Mouse (Mus musculus): ENCODE measurements around the gene Elmo3. TPM values are rescaled to one million over a fixed set of nuclear protein-coding genes. Genes with fewer than 3 reads are reported as not detected.

The Elmo3 gene
- polyA plus RNA-seq, 1 experiment from 2014 or later, result 18.3 TPM

DNA sequence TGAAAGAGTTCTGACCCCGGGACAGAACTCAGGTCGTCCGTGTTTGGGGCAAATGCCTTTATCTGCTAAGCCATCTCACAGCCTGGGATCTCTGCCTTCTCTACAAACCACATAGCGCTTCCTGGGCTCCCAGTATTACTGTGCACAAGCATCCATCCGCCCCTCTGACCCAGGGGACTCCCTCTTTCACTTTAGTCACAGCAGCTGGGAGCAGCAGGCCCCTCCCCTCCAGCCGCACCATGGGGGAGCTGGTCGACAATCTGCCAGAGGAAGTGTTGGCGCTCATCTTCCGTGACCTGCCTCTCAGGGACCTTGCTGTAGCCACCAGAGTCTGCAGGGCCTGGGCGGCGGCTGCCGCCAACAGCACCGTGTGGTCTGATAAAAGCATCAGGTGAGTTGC is 38.6 kb upstream of the Elmo3 start:
- H3K4me3 ChIP-seq (replicated peaks), result no peak overlapping the region
- H3K27ac ChIP-seq, result no peak overlapping the region
- WGBS, result 42% methylated on average over 13 of the region's 13 CpGs
- H3K36me3 ChIP-seq, result no peaks in the 10 kb centered on the region
- H3K9me3 ChIP-seq, result no peaks in the 10 kb centered on the region
- peaks cover 49% of the 10 kb centered on the region for H3K27me3 ChIP-seq (replicated peaks)
- H3K9ac ChIP-seq, result no peak overlapping the region
- H3K4me2 ChIP-seq (replicated peaks), result no peak overlapping the region
- peaks cover 36% of the 10 kb centered on the region for H3K4me1 ChIP-seq (replicated peaks)
- ATAC-seq, result no peak

DNA sequence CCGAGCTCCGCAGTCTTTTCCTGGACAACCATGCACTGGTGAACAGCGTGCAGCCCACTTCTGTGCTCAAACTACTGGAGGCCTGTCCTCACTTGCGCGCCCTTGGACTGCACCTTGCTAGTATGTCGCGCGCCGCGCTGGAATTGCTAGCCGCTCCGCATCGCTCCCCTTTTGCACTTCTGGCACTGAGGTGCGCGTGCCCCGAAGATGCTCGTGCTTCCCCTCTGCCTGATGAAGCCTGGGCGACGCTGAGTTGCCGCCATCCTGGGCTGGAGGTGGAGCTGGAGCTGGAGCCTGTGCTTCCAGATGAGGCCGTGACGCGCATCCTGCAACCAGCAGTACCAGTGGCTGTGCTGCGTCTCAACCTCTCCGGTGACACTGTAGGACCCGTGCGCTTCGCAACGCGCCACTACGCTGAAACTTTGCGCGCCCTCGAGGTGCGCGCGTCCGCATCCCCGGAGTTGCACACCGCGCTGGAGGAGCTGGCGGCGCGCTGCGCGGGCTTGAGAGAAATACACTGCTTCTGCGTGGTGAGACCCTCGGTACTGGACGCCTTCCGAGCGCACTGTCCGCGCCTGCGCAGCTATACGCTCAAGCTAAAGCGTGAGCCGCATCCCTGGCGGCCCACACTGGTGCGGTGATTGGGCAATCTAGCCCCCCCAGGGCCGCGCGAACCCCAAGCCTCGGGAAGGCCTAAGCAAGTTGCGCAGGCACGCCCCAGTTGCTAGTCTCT is 36.9 kb upstream of the Elmo3 start:
- H3K4me1 ChIP-seq (replicated peaks), result peaks cover 34% of the 10 kb centered on the region
- ATAC-seq, result peak; percentile 11; the same call in 1 of the 2 replicates

DNA sequence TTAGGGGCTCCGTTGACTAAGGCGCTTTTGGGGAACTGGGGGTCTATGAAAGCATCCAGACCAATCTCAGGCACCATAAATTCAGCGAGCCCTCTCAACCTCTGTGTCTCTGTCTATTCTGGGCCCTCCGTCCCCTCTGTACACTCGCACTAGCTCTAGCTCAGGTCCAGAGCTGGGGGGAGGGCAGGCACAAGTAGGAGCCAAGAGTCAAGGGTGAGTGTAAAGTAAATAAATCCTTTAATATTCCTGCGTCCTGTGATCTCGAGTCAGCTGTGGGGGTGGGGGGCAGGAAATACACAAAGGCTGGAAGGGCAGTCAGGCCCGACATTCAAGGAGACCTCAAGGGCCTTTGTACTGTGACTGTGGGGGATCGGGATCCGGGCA is 36.3 kb upstream of the Elmo3 start:
- Histone ChIP-seq H3K36me3 (no peaks in the 10 kb centered on the region), H3K27ac (no peak overlapping the region), H3K4me1 (replicated peaks) (peaks cover 34% of the 10 kb centered on the region), H3K9me3 (no peaks in the 10 kb centered on the region), H3K4me2 (replicated peaks) (peak overlapping the region; percentile 90), H3K4me3 (replicated peaks) (peak overlapping the region; percentile 41), H3K9ac (peak overlapping the region; percentile 17), H3K27me3 (replicated peaks) (peaks cover 64% of the 10 kb centered on the region)
- ATAC-seq, result 0 out of 2 replicates have a peak, but pooled peaks have one; percentile 9
- WGBS, result 7% methylated on average over 10 of the region's 10 CpGs

More for the DNA sequence above, 36.9 kb upstream of the Elmo3 start:
- 3% methylated on average over 65 of the region's 65 CpGs for WGBS
- peak overlapping the region; percentile 90 for H3K4me2 ChIP-seq (replicated peaks)
- H3K9ac ChIP-seq, result peak overlapping the region; percentile 17
- H3K27ac ChIP-seq, result no peak overlapping the region
- peaks cover 60% of the 10 kb centered on the region for H3K27me3 ChIP-seq (replicated peaks)
- no peaks in the 10 kb centered on the region for H3K36me3 ChIP-seq
- H3K9me3 ChIP-seq, result no peaks in the 10 kb centered on the region
- peak overlapping the region; percentile 41 for H3K4me3 ChIP-seq (replicated peaks)

DNA sequence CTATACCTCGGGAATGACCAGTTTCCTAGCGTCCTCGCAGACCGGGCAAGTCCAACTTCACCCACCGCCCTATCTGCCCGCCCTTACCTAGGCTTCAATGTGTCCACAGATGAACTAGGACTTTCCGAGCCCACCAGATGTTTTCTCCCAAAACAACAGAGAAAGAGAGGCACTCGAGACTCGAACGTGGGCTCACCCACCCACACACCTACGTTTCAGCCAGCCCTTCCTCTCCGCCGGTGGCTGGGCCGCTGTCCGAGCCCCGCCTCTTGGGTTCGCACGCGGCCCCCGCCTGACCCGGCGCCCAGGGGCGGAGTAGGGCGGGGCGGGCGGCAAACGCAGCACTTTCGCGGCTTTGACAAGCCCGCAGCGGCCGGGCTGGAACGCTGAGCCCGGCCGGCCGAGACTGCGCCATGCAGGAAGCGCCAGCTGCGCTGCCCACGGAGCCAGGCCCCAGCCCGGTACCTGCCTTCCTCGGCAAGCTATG is 35.9 kb upstream of the Elmo3 start, which contains the start of gene Hsf4:
Gene Hsf4 (plus strand): TSS at position 341 of the 487 bp plus-strand sequence.
- Histone ChIP-seq H3K4me2 (replicated peaks) (peak within 1 kb of the TSS; percentile 90), H3K36me3 (no peaks in the 10 kb centered on the region), H3K4me1 (replicated peaks) (peaks cover 34% of the 10 kb centered on the region), H3K9ac (peak within 1 kb of the TSS; percentile 40), H3K27ac (no peak within 1 kb of the TSS), H3K27me3 (replicated peaks) (peaks cover 68% of the 10 kb centered on the region), H3K4me3 (replicated peaks) (peak within 1 kb of the TSS; percentile 41), H3K9me3 (no peaks in the 10 kb centered on the region)
- WGBS, result 2% methylated on average over 42 of the region's 42 CpGs
- ATAC-seq, result peak; percentile 57

DNA sequence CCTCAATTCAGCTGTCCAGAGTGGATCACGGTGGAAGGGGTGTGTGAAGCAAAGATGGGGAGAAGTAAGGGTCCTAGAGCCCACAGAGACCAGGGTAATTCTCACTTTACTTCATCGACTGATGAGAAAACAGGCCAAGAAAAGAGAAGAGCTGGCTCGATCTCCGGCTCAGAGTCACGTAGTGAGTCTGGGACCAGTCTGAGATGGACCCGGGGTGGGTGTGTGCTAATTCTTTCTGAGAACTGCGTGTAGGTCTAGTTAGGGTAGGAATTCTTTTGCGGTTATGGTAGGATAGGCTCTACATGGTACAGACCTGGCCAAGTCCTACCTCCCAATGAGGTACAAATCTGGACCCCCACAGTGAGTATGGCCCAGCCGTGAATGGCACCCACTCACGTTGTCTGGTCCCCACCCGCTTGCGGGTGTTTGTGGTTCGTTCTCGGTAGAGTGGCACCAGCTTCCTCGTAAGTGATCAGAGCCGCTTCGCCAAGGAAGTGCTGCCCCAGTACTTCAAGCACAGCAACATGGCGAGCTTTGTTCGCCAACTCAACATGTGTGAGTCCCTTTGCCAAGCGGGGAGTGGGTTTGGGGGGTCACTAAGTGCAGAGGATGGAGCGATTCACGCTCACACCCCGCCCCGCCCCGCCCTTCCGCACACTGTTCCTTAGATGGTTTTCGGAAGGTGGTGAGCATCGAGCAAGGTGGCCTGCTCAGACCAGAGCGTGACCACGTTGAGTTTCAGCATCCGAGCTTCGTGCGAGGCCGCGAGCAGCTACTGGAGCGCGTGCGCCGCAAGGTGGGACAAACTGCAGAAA is 35.1 kb upstream of the Elmo3 start:
- 4% methylated on average over 39 of the region's 39 CpGs for WGBS
- H3K36me3 ChIP-seq, result no peaks in the 10 kb centered on the region
- no peak overlapping the region for H3K27ac ChIP-seq
- peak overlapping the region; percentile 40 for H3K9ac ChIP-seq
- peak overlapping the region; percentile 90 for H3K4me2 ChIP-seq (replicated peaks)
- peak overlapping the region; percentile 41 for H3K4me3 ChIP-seq (replicated peaks)
- peaks cover 77% of the 10 kb centered on the region for H3K27me3 ChIP-seq (replicated peaks)
- no peaks in the 10 kb centered on the region for H3K9me3 ChIP-seq
- no peak for ATAC-seq
- H3K4me1 ChIP-seq (replicated peaks), result peaks cover 31% of the 10 kb centered on the region

DNA sequence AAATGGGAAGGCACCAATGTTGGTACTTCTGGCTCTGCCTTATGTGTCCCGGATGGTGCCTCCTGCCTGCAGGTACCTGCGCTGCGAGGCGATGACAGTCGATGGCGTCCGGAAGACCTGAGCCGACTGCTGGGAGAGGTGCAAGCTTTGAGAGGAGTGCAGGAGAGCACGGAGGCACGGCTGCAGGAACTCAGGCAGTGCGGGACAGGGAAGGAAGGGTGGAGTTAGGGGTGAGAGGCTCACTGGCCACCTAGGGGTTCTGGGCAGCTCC is 34.5 kb upstream of the Elmo3 start:
- peak overlapping the region; percentile 31 for H3K4me2 ChIP-seq (replicated peaks)
- 0 out of 2 replicates have a peak overlapping the region, but pooled peaks have one; percentile 6 for H3K4me3 ChIP-seq (replicated peaks)
- H3K27ac ChIP-seq, result no peak overlapping the region
- H3K9ac ChIP-seq, result no peak overlapping the region
- H3K27me3 ChIP-seq (replicated peaks), result peaks cover 82% of the 10 kb centered on the region
- H3K36me3 ChIP-seq, result no peaks in the 10 kb centered on the region
- ATAC-seq, result no peak
- under 1% methylated on average over 11 of the region's 11 CpGs for WGBS
- H3K4me1 ChIP-seq (replicated peaks), result peaks cover 36% of the 10 kb centered on the region
- H3K9me3 ChIP-seq, result no peaks in the 10 kb centered on the region

DNA sequence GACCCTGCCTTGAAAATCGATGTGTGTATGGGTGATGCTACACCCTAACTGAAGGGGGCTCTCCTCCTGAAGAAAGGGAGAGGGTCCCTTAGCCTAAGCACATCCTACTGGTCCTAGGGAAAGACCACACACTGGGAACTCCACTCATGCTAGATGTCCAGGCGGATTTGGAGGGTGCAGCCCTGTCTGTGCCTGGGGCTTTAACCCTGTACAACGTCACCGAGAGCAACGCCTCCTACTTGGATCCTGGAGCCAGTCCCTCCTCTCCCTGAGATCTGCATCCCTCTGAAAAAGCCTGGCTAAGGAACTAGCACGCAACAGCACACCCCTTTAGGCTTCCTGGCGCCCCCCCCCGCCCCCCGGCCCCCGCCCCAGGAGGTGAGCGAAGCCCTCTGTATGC is 30.0 kb upstream of the Elmo3 start:
- Histone ChIP-seq H3K27ac (no peak overlapping the region), H3K4me3 (replicated peaks) (peak overlapping the region; percentile 43; the same call in 1 of the 2 replicates), H3K27me3 (replicated peaks) (peaks cover 87% of the 10 kb centered on the region), H3K9me3 (no peaks in the 10 kb centered on the region), H3K36me3 (no peaks in the 10 kb centered on the region), H3K4me1 (replicated peaks) (peaks cover 29% of the 10 kb centered on the region), H3K9ac (no peak overlapping the region), H3K4me2 (replicated peaks) (peak overlapping the region; percentile 84)
- ATAC-seq, result no peak
- 10% methylated on average over 11 of the region's 11 CpGs for WGBS

DNA sequence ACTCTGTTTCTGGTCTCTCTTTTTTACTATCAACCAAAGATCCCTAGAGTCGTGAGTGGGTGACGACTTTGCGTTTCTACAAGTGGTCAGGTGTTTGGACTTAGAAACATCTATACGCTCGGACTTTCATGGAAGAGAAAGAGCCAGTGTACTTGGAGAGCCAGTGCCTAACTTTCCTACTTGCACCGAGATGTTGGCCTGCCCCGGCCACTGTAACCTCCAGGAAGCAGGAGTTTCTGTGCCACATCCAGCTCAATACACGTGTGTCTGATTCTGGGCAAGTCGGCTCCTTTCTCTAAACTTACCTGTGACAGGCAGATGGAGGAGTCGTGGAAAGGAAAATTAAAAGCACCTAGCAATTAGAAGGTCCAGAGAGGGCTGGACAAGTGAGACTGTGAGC is 29.6 kb upstream of the Elmo3 start, which contains the start of gene Nol3:
Gene Nol3 (plus strand): TSS at position 301 of the 400 bp plus-strand sequence.
- no peaks in the 10 kb centered on the region for H3K9me3 ChIP-seq
- H3K9ac ChIP-seq, result peak within 1 kb of the TSS; percentile 38
- H3K4me2 ChIP-seq (replicated peaks), result peak within 1 kb of the TSS; percentile 84
- peak within 1 kb of the TSS; percentile 43 for H3K4me3 ChIP-seq (replicated peaks)
- no peaks in the 10 kb centered on the region for H3K36me3 ChIP-seq
- H3K4me1 ChIP-seq (replicated peaks), result peaks cover 24% of the 10 kb centered on the region
- 5% methylated on average over 10 of the region's 10 CpGs for WGBS
- H3K27me3 ChIP-seq (replicated peaks), result peaks cover 83% of the 10 kb centered on the region
- no peak within 1 kb of the TSS for H3K27ac ChIP-seq
- ATAC-seq, result no peak; the same call in 1 of the 2 replicates

DNA sequence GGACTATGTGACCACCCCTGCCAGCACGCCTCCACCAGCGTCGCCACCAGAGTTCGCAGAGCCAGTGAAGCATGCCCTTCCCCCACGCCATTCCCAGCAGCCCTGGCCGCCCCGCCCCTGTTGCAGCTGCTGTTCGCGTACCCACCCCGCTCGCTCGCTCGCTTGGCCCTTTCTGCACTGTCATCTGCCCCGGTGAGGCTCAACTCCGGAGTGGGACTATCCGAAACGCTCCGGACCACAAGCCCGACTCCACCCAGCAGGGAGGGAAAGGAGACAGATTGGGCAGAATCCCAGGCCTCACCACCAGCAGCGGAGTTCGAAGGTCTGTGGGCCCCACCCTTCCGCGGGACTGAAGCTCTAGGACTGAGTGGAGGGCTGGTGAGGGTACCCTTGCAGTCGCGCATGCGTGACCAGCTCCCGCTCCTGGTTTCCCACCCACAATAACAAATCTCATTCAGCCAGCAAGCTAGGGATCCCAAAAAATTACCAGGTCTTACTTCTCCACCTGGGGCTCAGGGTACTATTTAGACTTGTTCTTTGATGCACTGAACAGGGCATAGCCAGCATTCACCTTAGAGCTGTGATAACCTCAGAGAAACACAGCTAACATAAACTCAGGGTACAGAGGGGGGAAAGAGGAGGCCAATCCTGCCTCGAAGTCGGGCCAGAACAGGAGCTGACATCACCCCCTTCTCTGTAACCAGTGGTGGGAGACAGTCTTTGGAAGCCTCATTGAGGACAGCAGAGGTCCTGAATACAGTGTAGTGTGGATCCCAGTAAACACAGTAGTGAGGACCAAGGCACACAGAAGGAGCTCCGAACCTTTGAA is 28.9 kb upstream of the Elmo3 start:
- peak; percentile 67 for ATAC-seq
- H3K4me2 ChIP-seq (replicated peaks), result peak overlapping the region; percentile 84
- 3% methylated on average over 30 of the region's 30 CpGs for WGBS
- peak overlapping the region; percentile 43 for H3K4me3 ChIP-seq (replicated peaks)
- peaks cover 22% of the 10 kb centered on the region for H3K4me1 ChIP-seq (replicated peaks)
- peaks cover 76% of the 10 kb centered on the region for H3K27me3 ChIP-seq (replicated peaks)
- H3K9me3 ChIP-seq, result no peaks in the 10 kb centered on the region
- peak overlapping the region; percentile 38 for H3K9ac ChIP-seq
- H3K36me3 ChIP-seq, result no peaks in the 10 kb centered on the region
- no peak overlapping the region for H3K27ac ChIP-seq

DNA sequence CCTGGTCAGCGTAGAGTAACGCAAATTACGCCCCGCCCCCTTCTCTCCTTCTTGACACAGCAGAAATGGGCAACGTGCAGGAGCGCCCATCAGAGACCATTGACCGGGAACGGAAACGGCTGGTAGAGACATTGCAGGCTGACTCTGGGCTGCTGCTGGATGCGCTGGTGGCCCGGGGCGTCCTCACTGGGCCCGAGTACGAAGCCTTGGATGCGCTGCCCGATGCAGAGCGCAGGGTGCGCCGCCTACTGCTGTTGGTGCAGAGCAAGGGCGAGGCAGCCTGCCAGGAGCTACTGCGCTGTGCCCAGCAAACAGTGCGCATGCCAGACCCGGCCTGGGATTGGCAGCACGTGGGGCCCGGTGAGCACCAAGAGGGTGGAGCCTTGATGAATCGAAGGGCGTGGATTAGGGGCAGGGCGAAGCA is 26.5 kb upstream of the Elmo3 start:
- peak; percentile 63 for ATAC-seq
- no peak overlapping the region for H3K9ac ChIP-seq
- no peaks in the 10 kb centered on the region for H3K9me3 ChIP-seq
- WGBS, result 3% methylated on average over 28 of the region's 28 CpGs
- H3K4me3 ChIP-seq (replicated peaks), result peak overlapping the region; percentile 15
- H3K27ac ChIP-seq, result no peak overlapping the region
- H3K36me3 ChIP-seq, result no peaks in the 10 kb centered on the region
- H3K4me2 ChIP-seq (replicated peaks), result peak overlapping the region; percentile 63
- H3K27me3 ChIP-seq (replicated peaks), result peaks cover 59% of the 10 kb centered on the region
- H3K4me1 ChIP-seq (replicated peaks), result peaks cover 22% of the 10 kb centered on the region

DNA sequence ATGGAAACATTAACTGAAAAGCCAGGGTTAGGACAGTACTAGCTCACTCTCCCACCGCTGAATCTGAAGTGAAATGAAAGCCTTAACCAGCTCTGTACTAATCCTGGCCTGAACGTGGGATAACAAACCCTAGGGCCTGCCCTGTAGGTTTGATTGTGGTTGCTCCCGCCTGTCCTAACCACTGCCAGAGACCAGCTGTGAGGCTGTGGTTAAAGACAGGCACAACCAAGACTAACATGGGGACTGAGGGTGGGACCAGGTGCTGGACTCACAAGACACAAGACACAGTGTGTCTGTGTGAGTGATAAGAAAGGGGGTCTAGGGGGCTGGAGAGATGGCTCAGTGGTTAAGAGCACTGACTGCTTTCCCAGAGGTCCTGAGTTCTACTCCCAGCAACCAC is 24.8 kb upstream of the Elmo3 start:
- H3K36me3 ChIP-seq, result no peaks in the 10 kb centered on the region
- H3K4me2 ChIP-seq (replicated peaks), result no peak overlapping the region
- no peak overlapping the region for H3K4me3 ChIP-seq (replicated peaks)
- H3K27ac ChIP-seq, result no peak overlapping the region
- no peak for ATAC-seq
- H3K27me3 ChIP-seq (replicated peaks), result peaks cover 43% of the 10 kb centered on the region
- WGBS, result 72% methylated on average over 3 of the region's 3 CpGs
- H3K9ac ChIP-seq, result no peak overlapping the region
- no peaks in the 10 kb centered on the region for H3K9me3 ChIP-seq
- H3K4me1 ChIP-seq (replicated peaks), result peaks cover 19% of the 10 kb centered on the region

DNA sequence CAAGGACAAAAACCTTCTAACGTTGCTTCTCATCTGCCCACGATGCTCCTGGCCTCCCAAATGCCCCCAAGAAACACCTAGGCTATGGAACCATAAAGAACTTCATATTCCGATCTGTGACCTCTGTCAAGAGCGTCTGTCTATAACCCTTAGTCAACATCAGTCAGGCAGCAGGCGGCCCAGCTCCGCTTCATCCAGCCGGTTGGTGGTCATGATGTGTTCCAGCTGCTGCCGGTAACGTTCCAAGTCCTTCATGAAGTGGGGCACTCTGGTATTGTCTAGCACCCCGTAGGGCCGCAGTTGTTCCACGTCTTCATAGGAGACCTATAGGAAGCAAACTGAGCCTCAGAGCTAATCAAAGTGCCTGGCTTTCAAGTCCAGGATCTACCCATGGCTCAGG is 23.6 kb upstream of the Elmo3 start:
- peaks cover 10% of the 10 kb centered on the region for H3K4me1 ChIP-seq (replicated peaks)
- no peak overlapping the region for H3K4me2 ChIP-seq (replicated peaks)
- H3K27ac ChIP-seq, result no peak overlapping the region
- H3K9me3 ChIP-seq, result no peaks in the 10 kb centered on the region
- no peak overlapping the region for H3K4me3 ChIP-seq (replicated peaks)
- H3K9ac ChIP-seq, result no peak overlapping the region
- peaks cover 32% of the 10 kb centered on the region for H3K27me3 ChIP-seq (replicated peaks)
- no peaks in the 10 kb centered on the region for H3K36me3 ChIP-seq
- no peak for ATAC-seq
- WGBS, result 91% methylated on average over 12 of the region's 12 CpGs
